Mouse (Mus musculus) adrenal gland, postnatal 25 days (tissue): Measurements from ENCODE around the gene Foxc1. TPM values are rescaled to one million over a fixed set of nuclear protein-coding genes. Genes with fewer than 3 reads are reported as not detected.

ENCODE experiments used
- DNase-seq: peaks from one replicate; pipeline ENCODE4 v3.0.0; 2021; ENCODE audit warnings: mixed read lengths
- total RNA-seq: library from RNA; stranded (reverse); gene quantifications from 2 replicates; pipeline ENCODE4 v1.2.3, GENCODE M21; 2021

Foxc1 gene
- total RNA-seq, 1 experiment from 2014 or later, result 8.1 TPM

DNA sequence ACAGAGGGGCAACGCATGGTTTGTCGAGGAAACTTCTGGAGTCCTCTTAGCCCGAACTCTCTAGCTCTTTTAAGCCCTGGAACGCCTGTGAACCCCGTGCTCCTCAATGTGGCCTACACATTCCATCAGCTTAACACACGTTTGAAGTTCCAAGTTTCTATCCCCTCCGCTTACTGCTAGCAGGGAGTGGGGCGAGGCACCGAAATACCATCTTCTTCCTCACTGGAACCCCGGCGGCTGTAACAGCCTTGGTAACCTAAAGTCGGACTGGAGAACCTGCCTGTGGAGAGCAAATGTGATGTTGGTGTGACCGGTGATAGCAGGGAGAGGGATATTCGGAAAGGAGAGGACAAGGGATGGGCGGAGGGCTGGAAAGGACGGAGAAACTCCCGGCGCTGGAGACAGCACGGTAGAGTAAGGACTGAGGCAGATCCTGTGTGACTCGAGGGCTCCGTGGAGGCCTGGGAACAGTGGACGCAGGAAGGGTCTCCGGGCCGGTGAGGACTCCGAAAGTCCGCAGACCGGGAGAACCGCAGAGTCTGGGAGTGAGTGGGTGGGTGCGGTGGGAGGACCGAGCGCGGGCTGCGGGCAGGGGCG is 504 bp upstream of the Foxc1 start:
- no peak for DNase-seq

DNA sequence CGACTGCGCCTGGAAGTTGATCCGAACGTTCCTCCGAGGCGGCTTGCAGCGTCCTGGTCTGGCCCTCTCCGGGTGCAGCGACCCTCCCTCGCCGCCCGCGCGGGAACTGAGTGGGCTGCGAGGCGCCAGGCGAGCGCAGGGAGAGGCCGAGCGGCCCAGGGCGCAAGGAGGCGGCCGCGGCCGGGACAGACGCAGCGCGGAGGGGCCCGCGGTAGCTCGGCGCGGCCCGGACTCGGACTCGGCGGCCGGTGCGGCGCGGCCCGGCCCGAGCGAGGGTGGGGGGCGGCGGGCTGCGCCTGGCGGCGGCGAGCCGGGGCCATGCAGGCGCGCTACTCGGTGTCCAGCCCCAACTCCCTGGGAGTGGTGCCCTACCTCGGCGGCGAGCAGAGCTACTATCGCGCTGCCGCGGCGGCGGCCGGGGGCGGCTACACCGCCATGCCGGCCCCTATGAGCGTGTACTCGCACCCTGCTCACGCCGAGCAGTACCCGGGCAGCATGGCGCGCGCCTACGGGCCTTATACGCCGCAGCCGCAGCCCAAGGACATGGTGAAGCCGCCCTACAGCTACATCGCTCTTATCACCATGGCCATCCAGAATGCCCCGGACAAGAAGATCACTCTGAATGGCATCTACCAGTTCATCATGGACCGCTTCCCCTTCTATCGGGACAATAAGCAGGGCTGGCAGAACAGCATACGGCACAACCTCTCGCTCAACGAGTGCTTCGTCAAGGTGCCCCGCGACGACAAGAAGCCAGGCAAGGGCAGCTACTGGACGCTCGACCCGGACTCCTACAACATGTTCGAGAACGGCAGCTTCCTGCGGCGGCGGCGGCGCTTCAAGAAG is 680 bp downstream of the Foxc1 start:
- DNase-seq, result peak; percentile 44

DNA sequence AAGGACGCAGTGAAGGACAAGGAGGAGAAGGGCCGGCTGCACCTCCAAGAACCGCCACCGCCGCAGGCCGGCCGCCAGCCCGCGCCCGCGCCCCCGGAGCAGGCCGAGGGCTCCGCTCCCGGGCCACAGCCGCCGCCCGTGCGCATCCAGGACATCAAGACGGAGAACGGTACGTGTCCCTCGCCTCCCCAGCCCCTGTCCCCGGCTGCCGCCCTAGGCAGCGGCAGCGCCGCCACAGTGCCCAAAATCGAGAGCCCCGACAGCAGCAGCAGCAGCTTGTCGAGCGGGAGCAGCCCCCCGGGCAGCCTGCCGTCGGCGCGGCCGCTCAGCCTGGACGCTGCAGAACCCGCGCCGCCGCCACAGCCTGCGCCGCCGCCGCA is 1.3 kb downstream of the Foxc1 start:
- DNase-seq, result peak; percentile 33

DNA sequence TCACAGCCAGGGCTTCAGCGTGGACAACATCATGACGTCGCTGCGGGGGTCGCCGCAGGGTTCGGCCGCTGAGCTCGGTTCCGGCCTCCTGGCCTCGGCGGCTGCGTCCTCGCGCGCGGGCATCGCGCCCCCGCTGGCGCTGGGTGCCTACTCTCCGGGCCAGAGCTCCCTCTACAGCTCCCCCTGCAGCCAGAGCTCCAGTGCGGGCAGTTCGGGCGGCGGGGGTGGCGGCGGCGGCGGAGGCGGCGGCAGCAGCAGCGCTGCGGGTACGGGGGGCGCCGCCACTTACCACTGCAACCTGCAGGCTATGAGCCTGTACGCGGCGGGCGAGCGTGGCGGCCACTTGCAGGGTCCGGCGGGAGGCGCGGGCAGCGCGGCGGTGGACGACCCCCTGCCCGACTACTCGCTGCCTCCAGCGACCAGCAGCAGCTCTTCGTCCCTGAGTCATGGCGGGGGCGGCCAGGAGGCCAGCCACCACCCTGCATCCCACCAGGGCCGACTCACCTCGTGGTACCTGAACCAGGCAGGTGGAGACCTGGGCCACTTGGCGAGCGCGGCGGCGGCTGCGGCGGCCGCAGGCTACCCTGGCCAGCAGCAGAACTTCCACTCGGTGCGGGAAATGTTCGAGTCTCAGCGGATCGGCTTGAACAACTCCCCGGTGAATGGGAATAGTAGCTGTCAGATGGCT is 1.8 kb downstream of the Foxc1 start:
- peak; percentile 74 for DNase-seq

DNA sequence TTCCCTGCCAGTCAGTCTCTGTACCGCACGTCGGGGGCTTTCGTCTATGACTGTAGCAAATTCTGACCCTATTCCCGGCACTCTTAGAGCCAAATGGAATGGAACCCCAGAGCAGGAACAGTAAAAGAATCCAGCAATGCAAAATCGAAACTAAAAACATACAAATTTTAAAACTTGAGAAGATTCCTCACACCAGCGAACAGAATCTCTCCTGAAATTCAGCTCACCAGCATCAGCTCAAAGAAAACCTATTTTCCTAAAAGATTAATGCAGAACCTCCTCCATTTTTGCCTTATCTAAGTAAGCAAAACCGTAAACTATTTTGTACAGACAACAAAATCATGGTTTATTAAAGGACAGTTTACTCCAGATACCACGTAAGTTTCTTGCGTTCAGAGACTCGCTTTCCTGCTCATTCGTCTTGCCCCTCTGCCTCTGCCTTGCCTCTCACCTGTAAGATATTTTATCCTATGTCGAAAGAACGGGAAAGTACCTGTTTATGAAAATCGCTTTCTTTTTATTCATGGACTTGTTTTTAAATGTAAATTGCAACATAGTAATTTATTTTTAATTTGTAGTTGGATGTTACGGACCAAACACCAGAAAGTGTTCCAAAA is 2.5 kb downstream of the Foxc1 start:
- no peak for DNase-seq

DNA sequence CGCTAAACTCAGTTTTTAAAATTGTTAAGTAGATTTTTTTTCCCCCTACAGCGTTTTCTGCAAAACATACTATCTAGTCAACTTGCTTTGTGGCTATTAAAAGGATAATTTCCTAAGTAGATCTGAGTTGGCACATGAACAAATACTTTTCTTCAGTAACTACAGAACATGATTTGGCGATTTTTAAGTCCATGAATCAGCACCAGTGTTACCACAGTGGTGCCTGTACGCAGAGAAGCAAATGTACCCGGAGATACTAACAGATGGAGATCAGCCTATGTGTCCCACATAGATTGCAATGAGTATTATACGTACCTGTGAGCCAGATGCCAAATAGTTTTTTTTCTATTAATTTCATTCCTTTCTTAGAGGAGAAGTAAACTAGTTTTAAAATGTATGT is 3.3 kb downstream of the Foxc1 start:
- no peak for DNase-seq

DNA sequence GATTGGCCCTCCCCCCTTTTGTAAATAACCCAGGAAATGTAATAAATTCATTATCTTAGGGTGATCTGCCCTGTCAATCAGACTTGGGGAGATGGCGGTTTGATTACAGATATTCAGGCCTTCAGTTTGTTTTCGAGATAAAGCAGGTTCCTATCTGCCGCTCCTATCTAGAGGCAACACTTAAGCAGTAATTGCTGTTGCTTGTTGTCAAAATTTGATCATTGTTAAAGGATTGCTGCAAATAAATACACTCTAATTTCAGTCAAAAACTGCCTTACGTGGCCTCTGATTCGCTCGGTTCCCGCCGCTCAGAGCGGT is 3.9 kb downstream of the Foxc1 start:
- DNase-seq, result no peak

DNA sequence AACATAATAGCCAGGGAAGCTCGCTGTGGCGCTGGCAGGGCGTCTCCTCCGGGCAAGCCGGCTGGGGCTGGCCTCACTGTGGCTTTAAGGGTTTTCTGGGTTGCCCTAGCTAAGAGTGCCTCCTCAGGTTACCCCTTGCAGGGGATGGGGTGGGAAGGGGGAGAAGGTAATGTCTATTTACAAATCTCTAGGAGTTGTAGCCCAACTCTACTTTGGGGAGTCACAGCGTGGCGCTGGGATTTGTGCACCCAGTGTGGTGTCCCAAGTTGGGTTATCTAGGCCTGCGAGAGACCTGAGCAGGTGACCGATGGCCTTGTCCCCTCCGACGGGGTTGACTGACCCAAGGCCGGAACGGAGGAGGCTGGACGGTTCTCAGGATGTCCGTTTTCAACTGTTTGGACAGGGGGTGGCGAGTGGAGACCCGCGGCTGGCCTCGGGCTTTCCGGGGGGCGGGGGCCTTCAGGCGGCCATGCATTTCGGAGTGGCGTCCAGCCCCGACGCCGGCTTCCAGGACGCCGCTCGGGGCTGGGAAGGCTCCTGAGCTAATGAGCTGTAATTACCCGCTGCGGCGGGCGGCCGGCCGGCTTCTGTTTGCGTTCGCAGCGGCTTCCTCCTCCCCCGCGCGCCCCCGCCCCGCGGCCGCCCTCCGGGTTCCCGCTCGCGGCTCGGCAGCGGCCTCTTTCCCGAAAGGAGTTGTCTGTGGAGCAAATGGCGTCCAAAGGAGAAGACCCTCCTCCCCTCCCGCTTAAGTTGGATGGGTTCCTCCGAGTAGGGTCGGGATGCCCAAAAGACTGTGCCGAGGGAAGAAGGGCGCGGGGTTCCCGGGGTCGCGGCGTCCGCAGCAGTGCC is 4.5 kb downstream of the Foxc1 start:
- peak; percentile 57 for DNase-seq

DNA sequence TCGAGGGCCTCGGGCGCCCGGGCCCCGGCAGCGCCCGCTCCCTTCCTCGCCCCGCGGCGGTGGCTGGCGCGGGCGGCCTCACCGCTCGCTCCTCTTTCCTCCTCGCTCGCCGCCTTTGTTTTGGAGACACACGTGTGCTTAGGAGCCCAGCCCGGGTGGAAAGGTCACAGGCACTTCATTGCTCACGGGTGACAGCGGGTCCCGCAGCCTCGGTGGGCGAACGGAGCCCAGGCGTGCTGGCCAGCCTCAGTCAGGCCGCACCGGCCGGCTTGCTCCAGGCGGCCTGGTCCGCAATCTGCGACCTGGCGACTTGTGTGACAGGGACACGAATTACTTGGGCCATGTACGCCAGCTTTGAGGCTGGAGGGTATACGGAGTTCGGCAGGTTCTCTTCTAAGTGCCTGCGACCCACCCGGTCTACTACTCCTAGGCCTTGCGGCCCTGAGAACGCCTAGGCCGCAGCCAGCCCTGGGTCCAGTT is 5.1 kb downstream of the Foxc1 start:
- peak; percentile 35 for DNase-seq

DNA sequence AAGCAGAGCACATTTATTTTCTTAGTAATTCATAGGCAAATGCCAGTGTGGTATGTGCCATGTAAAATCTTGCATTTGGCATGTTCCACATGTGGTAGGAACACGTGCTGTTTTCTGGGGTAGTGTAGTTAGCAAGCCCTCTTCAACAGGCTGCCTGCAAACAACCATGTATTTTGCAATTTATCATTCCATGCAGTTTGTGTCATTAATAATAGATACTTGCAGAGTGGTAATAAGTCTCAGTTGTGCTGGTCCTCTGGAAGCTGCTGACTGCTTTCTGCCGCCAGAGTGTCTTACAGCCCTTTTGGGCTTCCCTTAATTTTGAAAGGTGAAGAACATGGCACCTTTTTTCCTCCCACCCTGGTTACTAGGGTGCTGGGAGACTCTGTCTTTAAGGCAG is 6.3 kb downstream of the Foxc1 start:
- no peak for DNase-seq

DNA sequence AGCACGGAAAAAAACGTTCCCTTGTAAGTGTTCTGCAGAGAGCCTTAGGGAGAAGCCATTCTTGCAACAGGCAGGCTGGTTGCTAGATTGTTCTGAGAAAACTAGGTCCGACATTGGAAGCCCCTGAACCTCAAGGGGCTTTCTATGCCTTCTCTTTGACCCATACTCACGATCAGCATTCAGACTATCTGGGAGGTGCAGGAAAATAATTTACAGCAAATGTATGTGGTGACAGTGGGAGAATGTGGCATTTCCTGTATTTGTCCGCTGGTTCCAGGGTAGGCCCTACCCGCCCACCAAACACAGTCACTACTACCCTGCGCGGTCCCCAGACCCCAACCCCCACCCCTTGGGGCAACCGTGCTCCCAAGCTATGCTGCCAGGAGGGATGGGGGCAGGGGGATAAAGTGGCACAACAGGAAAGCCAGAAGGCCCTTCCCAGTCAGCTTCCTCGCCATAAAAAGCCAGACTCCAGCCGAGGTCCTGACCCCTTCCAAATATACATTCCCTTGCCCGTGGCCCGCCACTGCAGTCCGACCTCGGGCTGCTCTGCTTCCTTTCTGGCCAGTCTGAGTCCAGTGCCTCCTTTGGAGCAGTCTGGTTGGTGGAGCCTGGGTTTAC is 9.1 kb downstream of the Foxc1 start:
- DNase-seq, result no peak

DNA sequence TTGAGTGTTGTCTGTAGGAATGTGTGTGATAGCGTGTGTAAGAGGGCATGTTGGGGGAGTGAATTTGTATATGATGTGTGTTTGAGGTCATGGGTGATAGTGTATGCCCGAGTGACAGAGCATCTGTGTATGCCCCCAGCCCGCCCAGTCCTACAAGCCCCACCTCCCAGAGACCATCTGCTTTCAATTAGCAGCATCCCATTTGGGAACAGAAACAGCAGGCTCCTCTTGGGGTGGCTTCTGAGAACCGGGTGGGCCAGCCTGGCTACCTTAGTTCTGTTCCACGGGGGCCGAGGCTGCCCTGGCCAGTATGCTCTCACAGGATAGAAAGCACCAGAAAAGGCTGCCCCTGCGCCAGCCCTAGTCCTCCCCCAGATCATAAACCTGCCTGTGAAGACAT is 11.9 kb downstream of the Foxc1 start:
- DNase-seq, result no peak

DNA sequence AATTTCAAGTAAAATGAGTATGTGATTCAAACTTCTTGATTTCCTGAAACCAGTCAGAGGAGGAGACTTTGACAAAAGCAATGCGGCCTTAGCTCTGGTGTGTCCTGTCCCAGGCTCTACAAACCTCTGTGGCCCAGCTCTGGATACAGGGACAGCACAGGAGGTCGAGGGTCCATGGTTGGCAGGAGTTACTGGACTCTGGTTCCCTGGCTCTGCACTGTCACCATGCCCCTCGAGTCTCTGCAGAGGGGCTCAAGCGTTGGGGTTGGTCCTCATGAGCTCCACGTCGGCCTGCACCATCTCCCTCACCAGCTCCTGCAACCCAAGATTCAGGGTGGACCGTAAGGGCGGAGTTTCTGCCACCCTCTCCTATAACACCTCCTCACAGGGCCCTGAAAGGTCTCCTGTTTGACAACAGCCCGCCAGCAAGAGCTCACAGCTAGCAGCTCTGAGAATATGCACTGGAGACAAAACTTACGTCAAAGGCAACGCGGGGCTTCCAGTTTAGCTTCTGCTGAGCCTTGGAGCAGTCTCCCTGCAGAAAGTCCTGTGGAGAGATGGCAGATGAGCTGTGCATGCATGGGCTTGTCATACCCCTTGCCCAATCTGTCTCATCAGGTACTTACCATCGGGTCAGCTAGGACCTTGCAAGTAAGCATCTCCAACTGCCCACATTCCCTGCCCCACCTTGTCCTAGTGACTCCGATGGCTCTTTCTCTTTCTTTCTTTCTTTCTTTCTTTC is 13.4 kb downstream of the Foxc1 start:
- no peak for DNase-seq

DNA sequence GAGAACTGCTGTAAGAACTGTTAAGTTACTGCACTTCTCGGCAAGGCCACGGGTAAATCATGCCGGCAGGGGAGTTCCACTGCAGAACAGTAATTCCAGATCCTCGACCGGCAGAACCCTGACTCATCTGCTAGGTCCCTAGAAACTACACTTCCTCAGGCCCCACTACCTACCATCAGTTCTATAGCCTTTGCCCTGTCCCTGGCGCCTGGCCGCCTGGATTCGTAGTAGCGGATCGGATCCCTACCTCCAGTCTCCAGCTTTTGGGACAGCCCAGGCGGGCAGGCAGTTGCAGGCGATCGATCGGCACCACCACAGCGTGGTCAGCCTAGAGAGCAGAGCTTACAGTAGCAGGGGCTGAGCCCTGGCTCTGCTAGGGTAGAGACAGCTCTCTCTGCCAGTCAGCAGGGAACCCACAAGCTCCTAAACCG is 14.2 kb downstream of the Foxc1 start:
- DNase-seq, result peak; percentile 64

DNA sequence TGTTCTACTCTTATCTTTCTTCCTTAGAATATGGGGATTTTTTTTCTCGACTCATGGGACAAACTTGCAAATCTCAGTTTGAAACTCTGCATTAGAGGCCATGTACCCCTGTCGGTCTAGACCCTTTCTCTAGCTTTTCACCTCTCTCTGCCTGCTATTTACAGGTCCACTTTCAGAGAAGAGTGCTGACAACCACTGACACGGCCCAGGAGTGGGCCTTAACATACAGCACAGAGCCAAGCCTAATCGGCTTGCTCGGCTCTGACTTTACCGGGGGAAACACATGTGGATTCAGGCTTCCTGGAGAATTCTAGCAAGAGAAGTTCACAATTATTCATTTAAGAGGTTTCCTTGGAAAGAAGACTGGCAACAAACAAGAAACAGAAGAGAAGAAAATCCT is 14.6 kb downstream of the Foxc1 start:
- no peak for DNase-seq

DNA sequence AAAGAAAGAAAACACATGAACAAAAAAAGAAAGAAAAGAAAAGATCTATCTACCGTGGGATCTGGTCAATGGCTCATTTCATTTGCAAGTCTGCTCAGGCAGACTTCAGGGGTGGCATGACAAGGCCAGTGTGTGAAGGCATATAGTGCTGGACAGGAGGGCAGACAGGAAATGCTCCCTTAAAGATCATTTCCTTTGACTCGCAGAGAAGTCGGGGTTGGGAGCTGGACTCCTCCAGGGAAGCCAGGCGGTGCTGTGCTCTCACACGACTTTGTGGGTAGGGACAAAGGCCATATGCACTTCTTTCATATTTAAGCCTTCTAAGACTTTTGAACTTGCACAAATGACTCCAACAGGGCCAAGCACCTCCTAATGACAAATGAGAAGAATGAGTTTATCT is 16.9 kb downstream of the Foxc1 start:
- no peak for DNase-seq

DNA sequence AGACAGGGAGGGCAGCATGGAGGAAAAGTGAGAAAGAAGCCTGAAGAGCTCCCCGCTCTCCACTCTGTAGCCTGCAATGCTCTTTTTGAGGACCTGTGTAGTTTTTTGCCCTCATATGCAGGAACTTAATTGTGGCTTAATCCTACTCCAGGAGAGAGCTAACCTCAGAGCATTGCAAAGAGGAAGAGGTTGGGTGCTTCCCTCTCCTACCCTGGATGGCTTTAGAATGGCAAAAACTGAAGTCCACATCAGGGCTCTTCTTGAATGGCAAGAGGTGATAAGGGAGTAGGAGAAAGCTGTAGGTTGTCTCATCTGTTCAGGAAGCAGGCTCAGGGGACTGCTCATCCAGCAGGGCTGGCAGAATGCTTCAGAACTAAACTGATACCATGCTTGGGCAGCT is 18.7 kb downstream of the Foxc1 start:
- DNase-seq, result no peak

DNA sequence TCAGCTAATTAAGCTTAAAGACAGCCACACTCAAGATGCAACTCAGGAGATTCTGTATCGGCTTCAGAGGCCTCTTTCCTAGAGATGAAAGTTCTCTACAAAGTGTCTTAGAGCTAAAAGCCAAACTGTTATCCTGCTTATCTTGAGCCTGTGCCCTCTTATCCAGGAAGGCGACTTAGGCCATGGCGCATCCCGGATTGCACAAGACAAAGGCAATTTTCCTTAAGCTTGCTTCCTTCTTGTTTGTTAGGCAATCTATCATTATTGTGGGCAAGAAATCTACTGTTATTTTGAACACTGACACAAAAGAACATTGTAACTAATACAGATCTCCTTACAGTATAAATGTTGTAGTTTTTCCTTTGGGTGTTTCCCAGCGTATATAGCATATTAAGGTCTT is 20.7 kb downstream of the Foxc1 start:
- DNase-seq, result no peak

DNA sequence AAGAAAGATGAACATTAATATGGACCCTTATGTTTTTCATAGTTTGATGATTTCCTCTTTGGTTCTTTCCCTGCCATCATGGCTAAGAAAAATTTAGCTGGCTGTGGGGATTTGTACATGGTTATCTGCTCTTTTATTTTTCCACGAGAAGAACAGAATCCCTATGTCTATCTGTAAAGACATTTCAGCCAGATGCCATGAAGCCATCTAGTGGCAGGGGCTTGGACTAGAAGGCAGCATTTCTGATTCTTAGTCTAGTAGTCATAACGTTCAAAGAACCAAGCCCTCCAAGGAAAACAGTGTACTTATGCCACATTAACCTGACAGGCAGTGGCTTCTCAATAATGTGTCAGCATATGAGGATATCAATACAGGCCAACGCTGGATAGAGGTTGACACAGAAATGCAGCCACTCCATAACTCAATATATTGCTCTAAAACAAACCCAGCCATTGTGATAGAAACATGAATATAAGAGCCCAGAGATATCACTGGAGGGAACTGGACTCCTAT is 21.4 kb downstream of the Foxc1 start:
- DNase-seq, result no peak

DNA sequence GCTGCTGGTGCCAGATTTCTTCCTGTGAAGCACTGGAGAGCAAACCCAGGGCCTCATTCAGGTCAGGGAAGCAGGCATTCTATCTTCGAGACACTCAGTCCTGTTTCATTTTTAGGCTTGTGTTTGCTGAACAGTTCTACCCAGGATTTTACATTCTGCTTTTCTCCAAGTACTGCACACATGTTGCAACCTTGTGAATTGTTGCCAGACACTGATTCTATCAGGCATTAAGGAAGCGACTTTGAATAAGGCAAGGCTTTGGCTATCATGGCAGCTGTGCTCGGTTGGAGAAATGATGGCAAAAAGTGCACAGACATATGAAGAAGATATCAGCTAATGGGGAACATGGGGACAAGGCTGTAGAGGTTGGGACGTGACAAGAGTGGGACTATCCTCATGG is 22.0 kb downstream of the Foxc1 start:
- no peak for DNase-seq

DNA sequence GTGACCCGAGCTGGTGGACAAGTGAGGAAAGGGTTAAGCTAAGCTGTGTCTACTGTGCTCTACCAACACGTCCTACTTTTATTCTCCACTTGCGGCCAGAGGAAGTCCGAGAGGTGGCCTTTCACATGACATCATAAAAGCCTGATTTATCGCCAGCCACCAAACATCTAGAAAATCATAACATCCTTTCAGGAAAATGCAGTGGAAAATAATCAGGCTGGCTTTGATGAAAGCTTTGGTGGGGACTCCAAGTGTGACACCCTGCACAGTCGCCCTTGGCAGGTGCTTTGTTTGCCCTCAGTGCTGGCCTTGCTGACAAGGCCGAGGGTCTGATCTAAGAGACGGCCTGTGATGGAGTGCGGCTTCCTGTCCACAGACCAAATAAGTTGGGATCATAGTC is 23.9 kb downstream of the Foxc1 start:
- no peak for DNase-seq
